Mouse (Mus musculus) hindbrain, embryonic 14.5 days (tissue): Measurements from ENCODE around the gene Astn2. TPM values are rescaled to one million over a fixed set of nuclear protein-coding genes. Genes with fewer than 3 reads are reported as not detected.

Experiments
- ATAC-seq: fragments of 200-750 bp; cut with Nextera tagmentation; 2 replicates; pipeline ENCODE4 v1.8.0; 2017; ENCODE audit warnings: moderate number of reproducible peaks, mild to moderate bottlenecking, moderate TSS enrichment, moderate library complexity; ENCODE audit not compliant: low FRiP score
- DNase-seq: peaks from one replicate; pipeline ENCODE4 v3.0.0-alpha.2; 2015; ENCODE audit warnings: low spot score
- H3K27ac ChIP-seq: fragments of 300-500 bp; sonication (generic); 2 replicates; pipeline ENCODE4 v1.5.1; 2014; ENCODE audit warnings: mild to moderate bottlenecking, moderate library complexity
- H3K27me3 ChIP-seq: fragments of 300-500 bp; sonication (generic); 2 replicates; pipeline ENCODE4 v1.6.1; 2014; ENCODE audit warnings: mild to moderate bottlenecking, low read length, mixed read lengths; ENCODE audit not compliant: control insufficient read depth, insufficient read depth
- H3K36me3 ChIP-seq: fragments of 300-500 bp; sonication (generic); replicated peaks from 2 replicates; pipeline ENCODE4 v1.6.1; 2014; ENCODE audit not compliant: control insufficient read depth, insufficient read depth
- H3K4me1 ChIP-seq: fragments of 300-500 bp; sonication (generic); replicated peaks from 2 replicates; pipeline ENCODE4 v1.6.1; 2014; ENCODE audit warnings: antibody characterized with exemption, low read length, mixed read lengths; ENCODE audit not compliant: control insufficient read depth, insufficient read depth
- H3K4me2 ChIP-seq: fragments of 300-500 bp; sonication (generic); replicated peaks from 2 replicates; pipeline ENCODE4 v1.6.1; 2014; ENCODE audit warnings: mild to moderate bottlenecking, moderate library complexity
- H3K4me3 ChIP-seq: fragments of 300-500 bp; sonication (generic); replicated peaks from 2 replicates; pipeline ENCODE4 v1.5.1; 2014; ENCODE audit warnings: mild to moderate bottlenecking, low read length
- H3K9ac ChIP-seq: fragments of 300-500 bp; sonication (generic); 2 replicates; pipeline ENCODE4 v1.6.1; 2014
- H3K9me3 ChIP-seq: fragments of 300-500 bp; sonication (generic); 2 replicates; pipeline ENCODE4 v1.6.1; 2016; ENCODE audit warnings: low read length; ENCODE audit not compliant: control insufficient read depth
- WGBS: fragments of 180-500 bp; shearing (Covaris S2); extraction: QIAGEN DNeasy Blood & Tissue Kit; methylation state at CpG from one replicate; pipeline ENCODE4 v1.1.7; 2014; 5-methylcytosine and 5-hydroxymethylcytosine counted together
- polyA plus RNA-seq: library from polyadenylated mRNA; unstranded; fragments of >200 nt; fragmentation: Nextera tagmentation; extraction: Ambion mirVana; gene quantifications from 2 replicates; pipeline ENCODE4 v1.2.1, GENCODE M21; 2014

Astn2 gene
- polyA plus RNA-seq, 1 experiment from 2014 or later, result 4.4 TPM

DNA sequence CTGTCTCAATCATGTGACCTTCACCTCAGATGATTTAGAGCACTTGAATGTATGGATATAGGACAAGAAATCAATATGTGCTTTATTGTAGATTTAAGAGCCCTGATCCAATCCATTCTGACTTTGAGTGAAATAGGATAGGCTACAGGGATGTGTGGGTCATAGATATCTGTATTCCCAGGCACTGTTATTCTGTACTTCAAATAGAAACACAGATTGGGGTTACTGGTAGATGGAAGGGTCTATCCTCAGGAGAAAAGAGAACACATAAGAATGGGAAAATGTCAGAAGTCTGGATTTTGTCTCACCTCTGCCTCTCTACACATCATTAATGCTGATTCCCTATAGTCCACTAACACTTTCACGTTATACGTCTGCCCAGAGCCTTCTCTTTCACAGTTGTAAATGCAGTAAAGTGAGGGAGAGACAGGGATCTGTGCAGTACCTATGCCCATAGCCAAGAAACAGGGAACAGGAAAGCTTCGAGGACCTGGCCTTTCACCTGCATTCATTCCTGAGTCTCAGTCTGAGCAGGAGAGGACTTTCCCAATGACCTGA lies 981.3 kb downstream of the Astn2 start:
- 87% methylated on average over 3 of the region's 3 CpGs for WGBS

DNA sequence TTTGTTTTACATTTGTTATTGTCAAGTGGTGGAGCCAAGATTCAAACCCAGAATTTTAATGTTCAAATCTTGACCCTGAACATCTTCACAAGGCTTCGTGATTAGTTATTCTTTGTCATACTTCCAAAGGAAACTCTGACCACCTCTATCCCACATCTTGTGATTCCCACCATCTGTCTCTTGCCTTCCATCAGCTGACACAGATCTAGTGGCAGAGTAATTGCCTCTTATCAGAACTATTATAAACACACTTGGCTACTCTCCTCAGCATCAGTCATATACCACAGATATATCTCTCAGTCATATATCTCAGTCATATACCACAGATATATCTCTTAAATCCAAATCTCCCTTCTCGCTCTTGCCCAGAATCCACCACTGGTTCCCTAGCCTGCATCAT lies 983.1 kb downstream of the Astn2 start:
- H3K9ac ChIP-seq, result no peak overlapping the region
- WGBS, result 79% methylated on average over 2 of the region's 2 CpGs

More for the DNA sequence above, 981.3 kb downstream of the Astn2 start:
- Histone ChIP-seq H3K4me1 (peaks cover 8% of the 10 kb centered on the region; the same call in 1 of the 2 replicates), H3K9me3 (no peaks in the 10 kb centered on the region), H3K36me3 (no peaks in the 10 kb centered on the region), H3K4me2 (no peak overlapping the region), H3K9ac (no peak overlapping the region), H3K27ac (no peak overlapping the region), H3K4me3 (no peak overlapping the region), H3K27me3 (no peaks in the 10 kb centered on the region)
- ATAC-seq (no peak), DNase-seq (no peak)

DNA sequence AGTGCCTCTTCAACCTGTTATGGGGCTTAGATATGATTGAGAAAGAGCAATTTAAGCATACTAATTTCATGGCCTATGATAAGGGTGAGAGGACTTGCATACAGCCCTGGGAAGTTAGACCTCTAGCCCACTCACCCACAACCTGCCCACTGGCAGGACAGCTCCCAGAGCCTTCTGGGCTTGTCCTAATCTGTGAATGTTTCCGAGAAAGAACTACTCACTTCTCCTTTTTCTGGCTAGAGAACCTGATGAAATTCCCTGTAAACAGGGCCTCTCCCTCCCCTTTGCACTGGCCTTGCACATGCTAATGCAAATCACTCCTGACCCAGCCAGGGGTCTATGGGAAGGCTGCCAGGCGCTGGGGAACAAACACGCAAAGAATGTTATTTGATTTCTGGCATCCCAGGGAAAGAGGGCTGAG lies 983.9 kb downstream of the Astn2 start:
- H3K4me1 ChIP-seq, result peaks cover 8% of the 10 kb centered on the region; the same call in 1 of the 2 replicates
- 2% methylated on average over 3 of the region's 3 CpGs for WGBS
- H3K36me3 ChIP-seq, result no peaks in the 10 kb centered on the region
- peak; percentile 65; the same call in 1 of the 2 replicates for ATAC-seq
- no peak overlapping the region for H3K4me3 ChIP-seq
- H3K27me3 ChIP-seq, result no peaks in the 10 kb centered on the region
- no peaks in the 10 kb centered on the region for H3K9me3 ChIP-seq
- DNase-seq, result peak; percentile 71
- H3K27ac ChIP-seq, result peak overlapping the region; percentile 20; the same call in 1 of the 2 replicates
- no peak overlapping the region for H3K9ac ChIP-seq
- no peak overlapping the region for H3K4me2 ChIP-seq

More for the DNA sequence above, 983.1 kb downstream of the Astn2 start:
- Histone ChIP-seq H3K27ac (no peak overlapping the region), H3K27me3 (no peaks in the 10 kb centered on the region), H3K4me3 (no peak overlapping the region), H3K9me3 (no peaks in the 10 kb centered on the region), H3K36me3 (no peaks in the 10 kb centered on the region), H3K4me2 (no peak overlapping the region), H3K4me1 (peaks cover 8% of the 10 kb centered on the region; the same call in 1 of the 2 replicates)
- ATAC-seq (no peak), DNase-seq (no peak)

DNA sequence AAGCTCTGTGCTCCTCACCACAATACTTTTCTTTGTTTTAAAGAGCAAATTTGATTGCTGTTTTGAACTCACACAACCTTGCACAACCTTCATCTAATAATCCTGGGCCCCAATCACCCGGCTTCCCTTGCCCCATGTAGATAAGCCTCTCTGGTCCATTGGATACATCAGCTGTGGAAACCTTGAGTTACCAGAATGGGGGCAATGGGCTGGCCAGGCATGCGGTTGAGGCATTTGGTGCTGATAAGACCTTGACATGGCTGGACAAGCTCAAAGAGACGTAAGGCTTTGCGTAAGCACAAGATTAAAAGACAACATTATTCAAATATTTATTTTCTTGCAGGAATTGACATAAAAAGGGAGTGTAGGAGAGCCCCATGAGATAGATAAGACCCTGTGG lies 988.9 kb downstream of the Astn2 start:
- 87% methylated on average over 4 of the region's 4 CpGs for WGBS

DNA sequence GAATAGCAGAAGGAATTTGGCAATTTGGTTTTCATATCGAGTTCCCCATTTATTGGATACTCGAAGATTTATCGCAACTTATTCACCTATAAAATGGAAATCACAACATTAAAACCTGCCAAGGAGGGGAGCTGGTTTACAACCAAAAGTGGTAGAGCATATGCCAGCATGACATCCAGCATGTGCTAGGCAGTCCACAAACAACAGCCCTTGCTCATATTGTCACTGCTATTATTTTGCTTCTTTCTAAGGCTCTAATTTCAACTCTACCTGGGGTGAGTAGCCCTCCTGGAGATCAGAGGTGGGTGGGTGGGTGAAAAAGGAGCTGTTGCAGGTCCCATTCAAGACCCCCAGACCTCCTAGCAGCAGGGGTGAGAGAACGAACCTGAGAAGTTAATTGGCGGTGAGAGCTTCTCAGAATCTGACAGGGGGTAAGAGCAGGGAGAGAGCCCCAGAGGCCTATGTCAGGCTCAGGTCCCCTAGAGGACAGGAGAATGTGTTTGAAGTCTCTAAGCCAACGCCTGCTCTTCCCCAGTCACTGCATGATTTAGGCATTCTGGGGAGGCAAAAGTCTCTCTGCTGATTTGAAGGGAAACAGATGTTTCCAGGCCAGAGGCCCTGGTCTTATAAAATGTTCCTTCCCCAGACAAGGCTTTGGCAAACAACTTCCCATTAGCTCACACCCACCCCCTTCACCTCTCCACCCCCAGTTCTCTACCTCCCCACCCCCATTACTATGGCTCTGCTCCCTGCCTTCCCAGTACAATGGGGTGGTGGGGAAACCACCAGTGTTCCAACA lies 1001.4 kb downstream of the Astn2 start:
- Histone ChIP-seq H3K27ac (no peak overlapping the region), H3K9me3 (no peaks in the 10 kb centered on the region), H3K36me3 (no peaks in the 10 kb centered on the region), H3K9ac (no peak overlapping the region), H3K4me2 (no peak overlapping the region), H3K27me3 (no peaks in the 10 kb centered on the region), H3K4me1 (no peaks in the 10 kb centered on the region), H3K4me3 (no peak overlapping the region)
- WGBS, result 76% methylated on average over 6 of the region's 6 CpGs
- DNase-seq, result no peak
- ATAC-seq, result no peak

More for the DNA sequence above, 988.9 kb downstream of the Astn2 start:
- DNase-seq (no peak), ATAC-seq (no peak)
- H3K9ac ChIP-seq, result no peak overlapping the region
- H3K27me3 ChIP-seq, result no peaks in the 10 kb centered on the region
- H3K4me2 ChIP-seq, result no peak overlapping the region
- no peaks in the 10 kb centered on the region for H3K9me3 ChIP-seq
- peaks cover 5% of the 10 kb centered on the region; the same call in 1 of the 2 replicates for H3K4me1 ChIP-seq
- H3K27ac ChIP-seq, result no peak overlapping the region
- H3K36me3 ChIP-seq, result no peaks in the 10 kb centered on the region
- H3K4me3 ChIP-seq, result no peak overlapping the region

DNA sequence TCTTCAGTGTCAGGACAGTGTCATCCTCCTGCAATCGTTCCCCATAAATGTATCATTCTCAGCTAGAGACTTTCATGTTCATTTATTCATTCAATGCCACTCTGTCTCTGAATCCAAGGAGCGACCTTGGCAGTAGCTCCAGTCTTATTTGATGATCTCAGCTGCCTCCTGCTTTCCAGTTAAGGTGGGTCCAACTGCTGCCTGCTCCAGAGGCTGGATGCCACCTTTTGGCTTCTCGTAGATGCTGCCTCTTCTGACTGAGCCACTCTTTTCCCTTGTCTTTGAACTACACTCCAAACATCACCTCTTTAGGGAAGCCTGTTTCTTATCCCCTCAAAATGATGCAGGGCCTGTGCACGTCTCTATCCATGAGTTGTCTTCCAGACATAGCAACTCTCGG lies 1002.1 kb downstream of the Astn2 start:
- DNase-seq (no peak), ATAC-seq (no peak)
- Histone ChIP-seq H3K9ac (no peak overlapping the region), H3K4me2 (no peak overlapping the region), H3K4me1 (no peaks in the 10 kb centered on the region), H3K36me3 (no peaks in the 10 kb centered on the region), H3K27me3 (no peaks in the 10 kb centered on the region), H3K4me3 (no peak overlapping the region), H3K27ac (no peak overlapping the region), H3K9me3 (no peaks in the 10 kb centered on the region)
- 91% methylated on average over 5 of the region's 5 CpGs for WGBS

DNA sequence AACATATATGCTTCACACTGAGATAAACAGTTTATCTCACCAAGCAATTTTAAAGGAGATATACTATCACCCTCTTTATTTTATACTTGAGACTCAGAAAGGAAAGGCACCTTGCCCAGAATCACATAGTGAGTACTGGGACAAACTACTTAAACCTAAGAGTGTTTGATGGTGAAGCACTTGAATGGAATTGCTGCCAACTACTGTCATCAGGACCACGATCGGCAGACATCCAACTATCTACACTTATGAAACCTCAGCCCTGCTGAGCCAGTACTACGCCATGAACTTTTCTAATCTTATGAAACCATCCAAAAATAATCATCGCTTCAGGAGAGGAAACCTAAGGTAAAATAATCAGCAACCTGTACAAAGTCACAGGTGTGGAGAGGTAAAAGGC lies 1005.0 kb downstream of the Astn2 start:
- no peak overlapping the region for H3K4me3 ChIP-seq
- no peaks in the 10 kb centered on the region for H3K36me3 ChIP-seq
- no peak for ATAC-seq
- no peak overlapping the region for H3K4me2 ChIP-seq
- H3K27me3 ChIP-seq, result no peaks in the 10 kb centered on the region
- H3K4me1 ChIP-seq, result no peaks in the 10 kb centered on the region
- WGBS, result 96% methylated on average over 4 of the region's 4 CpGs
- H3K9ac ChIP-seq, result no peak overlapping the region
- no peaks in the 10 kb centered on the region for H3K9me3 ChIP-seq
- H3K27ac ChIP-seq, result no peak overlapping the region
- DNase-seq, result no peak

DNA sequence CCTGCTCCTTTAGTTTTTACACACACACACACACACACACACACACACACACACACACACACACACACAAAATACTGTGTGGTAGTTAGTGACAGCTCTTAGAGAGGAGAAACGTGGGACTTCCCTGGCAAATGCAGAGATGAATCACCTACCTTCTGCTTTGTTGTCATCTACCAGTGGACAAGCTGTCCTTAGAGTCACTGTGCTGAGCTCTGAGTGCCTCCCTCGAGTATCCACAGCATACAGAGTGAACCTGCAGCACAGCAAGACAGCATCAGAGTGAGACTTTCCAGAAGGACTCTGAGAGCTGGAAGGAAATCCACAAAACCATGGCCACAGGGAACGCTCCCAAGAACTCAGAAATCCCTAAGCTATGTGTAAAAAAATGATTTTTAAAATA lies 1007.6 kb downstream of the Astn2 start:
- H3K4me2 ChIP-seq, result no peak overlapping the region
- DNase-seq (no peak), ATAC-seq (no peak)
- WGBS, result 73% methylated on average over 3 of the region's 3 CpGs
- no peak overlapping the region for H3K9ac ChIP-seq
- no peaks in the 10 kb centered on the region for H3K9me3 ChIP-seq
- no peaks in the 10 kb centered on the region for H3K4me1 ChIP-seq
- H3K4me3 ChIP-seq, result no peak overlapping the region
- H3K27me3 ChIP-seq, result no peaks in the 10 kb centered on the region
- H3K36me3 ChIP-seq, result no peaks in the 10 kb centered on the region; the same call in 1 of the 2 replicates
- H3K27ac ChIP-seq, result no peak overlapping the region

DNA sequence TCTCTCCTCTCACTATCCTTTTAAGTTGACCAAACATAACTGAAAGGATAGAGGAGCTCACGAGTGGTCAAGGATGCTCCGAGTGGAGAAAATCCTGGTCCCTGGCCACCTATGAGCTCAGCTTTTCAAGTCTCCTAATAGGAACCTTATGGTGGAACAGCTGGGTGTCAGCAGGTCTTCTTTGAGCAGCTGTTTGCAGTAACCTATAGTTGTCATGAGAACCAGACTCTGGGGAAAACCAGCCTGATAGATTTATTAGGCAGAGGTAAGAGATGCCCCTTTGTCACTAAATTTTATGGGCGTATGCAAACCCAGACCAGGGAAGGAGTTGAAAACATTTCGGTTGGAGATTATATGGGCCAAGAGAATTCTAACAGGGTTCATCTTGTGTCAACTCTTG lies 1013.4 kb downstream of the Astn2 start:
- Histone ChIP-seq H3K9me3 (no peaks in the 10 kb centered on the region), H3K4me2 (no peak overlapping the region), H3K4me3 (no peak overlapping the region), H3K27ac (no peak overlapping the region), H3K9ac (no peak overlapping the region), H3K27me3 (no peaks in the 10 kb centered on the region), H3K36me3 (no peaks in the 10 kb centered on the region; the same call in 1 of the 2 replicates), H3K4me1 (no peaks in the 10 kb centered on the region)
- WGBS, result 76% methylated on average over 4 of the region's 4 CpGs
- DNase-seq (no peak), ATAC-seq (no peak)
